Mouse (Mus musculus): ENCODE data around the gene Cdc42ep5. TPM values are rescaled to one million over a fixed set of nuclear protein-coding genes. Genes with fewer than 3 reads are reported as not detected.

Cdc42ep5 gene
- polyA plus RNA-seq, 1 experiment: 26.5 TPM

GRCm38 (mm10) chr7:4138671-4139070, 26.0 kb downstream of the Cdc42ep5 start:
- H3K4me1 ChIP-seq (ENCODE audit: control insufficient read depth, insufficient read depth, low read length): 0 out of 2 replicates have a peak, but pooled peaks cover 3% of the 10 kb centered on the region
- TF ChIP-seq CTCF (IDR thresholded peaks at IDR 0.05; ENCODE audit: borderline replicate concordance, insufficient read depth, low read length): no peak
- no peak for TF ChIP-seq POLR2A (IDR thresholded peaks at IDR 0.05; ENCODE audit: low read depth, low read length)
- no peak overlapping the region for H3K27ac ChIP-seq (ENCODE audit: insufficient read depth, low read length)
- no peak overlapping the region for H3K4me3 ChIP-seq (ENCODE audit: insufficient read depth, low read length)

DNA sequence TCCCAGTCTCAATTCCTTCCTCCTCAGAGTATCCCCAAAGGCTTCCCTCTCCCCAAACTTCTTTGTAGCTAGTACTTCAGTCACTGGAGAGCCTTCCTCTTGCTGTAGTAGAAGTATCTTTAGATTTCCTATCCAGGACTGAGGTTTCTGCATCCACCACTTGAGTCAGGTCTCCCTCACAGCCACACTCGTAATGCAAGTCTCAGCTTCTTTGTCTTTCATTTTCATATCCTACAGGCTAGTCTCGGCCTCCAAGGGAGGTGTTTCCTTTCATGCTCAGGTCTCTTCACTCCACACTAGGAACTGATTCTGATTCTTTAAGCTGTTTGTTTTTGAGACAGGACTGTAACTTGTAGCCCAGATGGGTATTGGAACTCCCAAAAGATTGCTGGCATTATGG, 26.5 kb downstream of the Cdc42ep5 start:
- TF ChIP-seq CTCF (IDR thresholded peaks at IDR 0.05; ENCODE audit: borderline replicate concordance, insufficient read depth, low read length) (no peak), POLR2A (IDR thresholded peaks at IDR 0.05; ENCODE audit: low read depth, low read length) (no peak)
- 0 out of 2 replicates have a peak, but pooled peaks cover 3% of the 10 kb centered on the region for H3K4me1 ChIP-seq (ENCODE audit: control insufficient read depth, insufficient read depth, low read length)
- H3K4me3 ChIP-seq (ENCODE audit: insufficient read depth, low read length): peak overlapping the region; percentile 67
- no peak overlapping the region for H3K27ac ChIP-seq (ENCODE audit: insufficient read depth, low read length)

DNA sequence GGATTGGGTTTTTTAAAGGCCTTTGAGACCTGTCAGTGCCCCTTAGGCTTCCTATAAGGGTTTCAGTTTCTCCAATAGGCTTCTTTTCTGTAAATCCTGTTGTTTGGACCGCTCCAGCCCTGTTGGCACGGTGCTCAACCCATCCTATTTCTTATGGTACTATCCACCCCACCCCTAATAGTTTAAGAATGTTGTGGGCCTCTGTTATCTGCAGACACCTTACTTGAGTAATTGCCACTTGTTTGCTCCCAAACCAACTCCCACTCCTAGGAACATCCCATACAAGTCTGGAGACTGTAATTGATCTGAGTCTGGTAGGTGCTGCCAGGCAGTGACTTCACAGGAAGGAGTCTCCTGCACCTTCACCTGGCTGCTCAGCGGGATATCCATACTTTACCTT, 26.9 kb downstream of the Cdc42ep5 start:
- H3K4me3 ChIP-seq (ENCODE audit: insufficient read depth, low read length): peak overlapping the region; percentile 67
- TF ChIP-seq CTCF (IDR thresholded peaks at IDR 0.05; ENCODE audit: borderline replicate concordance, insufficient read depth, low read length) (no peak), POLR2A (IDR thresholded peaks at IDR 0.05; ENCODE audit: low read depth, low read length) (no peak)
- peak overlapping the region; percentile 10; the same call in 1 of the 2 replicates for H3K27ac ChIP-seq (ENCODE audit: insufficient read depth, low read length)
- H3K4me1 ChIP-seq (ENCODE audit: control insufficient read depth, insufficient read depth, low read length): 0 out of 2 replicates have a peak, but pooled peaks cover 3% of the 10 kb centered on the region

DNA sequence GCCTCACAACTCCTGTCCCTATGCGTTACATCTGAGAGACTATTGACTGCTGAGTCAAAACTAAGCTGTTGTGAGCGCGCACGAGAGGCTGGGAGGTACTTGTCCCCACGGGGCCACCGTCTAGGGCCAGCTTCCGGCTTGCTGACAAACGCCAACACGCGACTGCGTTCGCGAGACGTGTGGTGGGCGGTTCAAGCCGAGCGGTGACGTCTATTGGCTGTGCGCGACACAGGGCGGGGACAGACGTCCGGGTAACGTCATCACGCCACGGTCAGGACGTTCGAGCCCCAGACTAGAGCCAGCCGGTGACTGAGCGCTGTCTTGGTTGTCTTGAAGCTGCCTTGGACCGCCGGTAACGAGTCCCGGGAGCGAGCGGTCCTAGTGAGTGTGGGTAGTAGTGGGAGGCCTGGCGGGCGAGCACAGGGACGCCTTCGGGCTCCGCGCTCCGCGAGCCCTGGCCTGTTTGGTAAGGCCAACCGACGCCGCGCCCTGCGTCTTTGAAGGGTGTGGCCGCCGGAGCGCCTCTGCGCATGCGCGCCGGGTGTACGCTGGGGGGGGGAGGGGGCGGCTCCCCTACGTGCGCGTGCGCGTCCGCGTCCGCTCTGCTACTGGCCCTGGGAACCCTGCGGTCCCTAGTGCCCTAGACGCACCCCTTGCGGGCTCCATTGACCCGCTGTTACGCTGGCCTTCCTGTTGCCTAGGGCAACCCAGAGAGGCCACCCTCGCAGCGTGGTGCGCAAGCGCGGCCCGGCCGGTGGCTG, 27.7 kb downstream of the Cdc42ep5 start, which contains the start of gene Leng8:
TSS of gene Leng8 (plus strand) at position 269 of the 761 bp plus-strand sequence.
- H3K4me3 ChIP-seq (ENCODE audit: insufficient read depth, low read length): peak within 1 kb of the TSS; percentile 74
- TF ChIP-seq POLR2A (IDR thresholded peaks at IDR 0.05; ENCODE audit: low read depth, low read length) (peak; percentile 75), CTCF (IDR thresholded peaks at IDR 0.05; ENCODE audit: borderline replicate concordance, insufficient read depth, low read length) (no peak)
- 0 out of 2 replicates have a peak, but pooled peaks cover 3% of the 10 kb centered on the region for H3K4me1 ChIP-seq (ENCODE audit: control insufficient read depth, insufficient read depth, low read length)
- H3K27ac ChIP-seq (ENCODE audit: insufficient read depth, low read length): peak within 1 kb of the TSS; percentile 82

GRCm38 (mm10) chr7:4136404-4136770, 28.3 kb downstream of the Cdc42ep5 start:
- H3K4me1 ChIP-seq (ENCODE audit: control insufficient read depth, insufficient read depth, low read length): 0 out of 2 replicates have a peak, but pooled peaks cover 3% of the 10 kb centered on the region
- no peak for TF ChIP-seq CTCF (IDR thresholded peaks at IDR 0.05; ENCODE audit: borderline replicate concordance, insufficient read depth, low read length)
- TF ChIP-seq POLR2A (IDR thresholded peaks at IDR 0.05; ENCODE audit: low read depth, low read length): no peak
- peak overlapping the region; percentile 51; the same call in 1 of the 2 replicates for H3K27ac ChIP-seq (ENCODE audit: insufficient read depth, low read length)
- peak overlapping the region; percentile 74 for H3K4me3 ChIP-seq (ENCODE audit: insufficient read depth, low read length)

- H3K4me3 ChIP-seq (ENCODE audit: insufficient read depth, low read length): no peak overlapping the region
- H3K27ac ChIP-seq (ENCODE audit: insufficient read depth, low read length): no peak overlapping the region
- H3K4me1 ChIP-seq (ENCODE audit: control insufficient read depth, insufficient read depth, low read length): 0 out of 2 replicates have a peak, but pooled peaks cover 3% of the 10 kb centered on the region
- TF ChIP-seq CTCF (IDR thresholded peaks at IDR 0.05; ENCODE audit: borderline replicate concordance, insufficient read depth, low read length) (no peak), POLR2A (IDR thresholded peaks at IDR 0.05; ENCODE audit: low read depth, low read length) (no peak)
Observed at GRCm38 (mm10) chr7:4134911-4135310, 29.7 kb downstream of the Cdc42ep5 start.

DNA sequence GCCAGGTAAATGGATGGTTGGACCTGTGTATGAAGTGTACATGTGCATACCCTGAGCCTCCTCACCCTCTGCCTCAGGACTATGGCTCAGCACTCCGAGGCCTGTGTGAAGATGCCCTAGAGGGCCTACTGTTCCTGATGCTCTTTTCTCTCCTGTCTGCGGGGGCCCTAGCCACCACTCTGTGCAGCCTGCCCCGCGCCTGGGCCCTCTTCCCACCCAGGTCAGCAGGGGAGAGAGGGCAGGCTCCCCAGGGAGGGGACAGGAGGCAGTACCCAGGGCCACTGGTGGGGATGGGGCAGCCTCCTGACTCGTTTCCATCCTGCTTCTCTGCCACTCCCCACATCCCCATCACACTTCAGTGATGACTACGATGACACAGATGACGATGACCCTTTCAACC, 31.7 kb downstream of the Cdc42ep5 start:
- no peak for TF ChIP-seq CTCF (IDR thresholded peaks at IDR 0.05; ENCODE audit: borderline replicate concordance, insufficient read depth, low read length)
- Histone ChIP-seq H3K27ac (ENCODE audit: insufficient read depth, low read length) (no peak overlapping the region), H3K4me3 (ENCODE audit: insufficient read depth, low read length) (no peak overlapping the region), H3K4me1 (ENCODE audit: control insufficient read depth, insufficient read depth, low read length) (no peaks in the 10 kb centered on the region)

GRCm38 (mm10) chr7:4132581-4132980, 32.1 kb downstream of the Cdc42ep5 start:
- H3K4me1 ChIP-seq (ENCODE audit: control insufficient read depth, insufficient read depth, low read length): no peaks in the 10 kb centered on the region
- H3K4me3 ChIP-seq (ENCODE audit: insufficient read depth, low read length): no peak overlapping the region
- H3K27ac ChIP-seq (ENCODE audit: insufficient read depth, low read length): no peak overlapping the region
- TF ChIP-seq CTCF (IDR thresholded peaks at IDR 0.05; ENCODE audit: borderline replicate concordance, insufficient read depth, low read length) (no peak), POLR2A (IDR thresholded peaks at IDR 0.05; ENCODE audit: low read depth, low read length) (no peak)

GRCm38 (mm10) chr7:4131964-4132363, 32.7 kb downstream of the Cdc42ep5 start:
- TF ChIP-seq POLR2A (IDR thresholded peaks at IDR 0.05; ENCODE audit: low read depth, low read length): no peak
- no peak for TF ChIP-seq CTCF (IDR thresholded peaks at IDR 0.05; ENCODE audit: borderline replicate concordance, insufficient read depth, low read length)
- H3K27ac ChIP-seq (ENCODE audit: insufficient read depth, low read length): no peak overlapping the region
- no peak overlapping the region for H3K4me3 ChIP-seq (ENCODE audit: insufficient read depth, low read length)
- no peaks in the 10 kb centered on the region for H3K4me1 ChIP-seq (ENCODE audit: control insufficient read depth, insufficient read depth, low read length)

Measured in embryonic fibroblast, embryonic 13.5 days (primary cell).